Mouse (Mus musculus) layer of hippocampus, adult 6 months (tissue): ENCODE data around the gene Ramac. TPM values are rescaled to one million over a fixed set of nuclear protein-coding genes. Genes with fewer than 3 reads are reported as not detected.

Experiments used
- long read RNA-seq, 2 experiments: library from polyadenylated mRNA; unstranded; transcript quantifications; one replicate each; pipeline ENCODE4 v2.0.0; 2019 to 2020
- polyA plus RNA-seq: library from polyadenylated mRNA; unstranded; fragments of <200 nt; fragmentation: Nextera tagmentation; gene quantifications from 2 replicates; pipeline ENCODE4 v1.2.3, GENCODE M21; 2021

Ramac gene
- polyA plus RNA-seq: 178 and 181 TPM in 2 replicates
- long read RNA-seq, experiment 1, transcript Ramac-201 (3 exons, 1,452 nt): major isoform, 227 of 246 reads
- long read RNA-seq, experiment 1, partial matches to known transcripts: 15 of 246 reads
- long read RNA-seq, experiment 1, other reads (novel, unspliced or antisense): 4 of 246 reads
- long read RNA-seq, experiment 2, transcript Ramac-201 (3 exons, 1,452 nt): major isoform, 556 of 575 reads
- long read RNA-seq, experiment 2, partial matches to known transcripts: 6 of 575 reads
- long read RNA-seq, experiment 2, other reads (novel, unspliced or antisense): 11 of 575 reads

DNA sequence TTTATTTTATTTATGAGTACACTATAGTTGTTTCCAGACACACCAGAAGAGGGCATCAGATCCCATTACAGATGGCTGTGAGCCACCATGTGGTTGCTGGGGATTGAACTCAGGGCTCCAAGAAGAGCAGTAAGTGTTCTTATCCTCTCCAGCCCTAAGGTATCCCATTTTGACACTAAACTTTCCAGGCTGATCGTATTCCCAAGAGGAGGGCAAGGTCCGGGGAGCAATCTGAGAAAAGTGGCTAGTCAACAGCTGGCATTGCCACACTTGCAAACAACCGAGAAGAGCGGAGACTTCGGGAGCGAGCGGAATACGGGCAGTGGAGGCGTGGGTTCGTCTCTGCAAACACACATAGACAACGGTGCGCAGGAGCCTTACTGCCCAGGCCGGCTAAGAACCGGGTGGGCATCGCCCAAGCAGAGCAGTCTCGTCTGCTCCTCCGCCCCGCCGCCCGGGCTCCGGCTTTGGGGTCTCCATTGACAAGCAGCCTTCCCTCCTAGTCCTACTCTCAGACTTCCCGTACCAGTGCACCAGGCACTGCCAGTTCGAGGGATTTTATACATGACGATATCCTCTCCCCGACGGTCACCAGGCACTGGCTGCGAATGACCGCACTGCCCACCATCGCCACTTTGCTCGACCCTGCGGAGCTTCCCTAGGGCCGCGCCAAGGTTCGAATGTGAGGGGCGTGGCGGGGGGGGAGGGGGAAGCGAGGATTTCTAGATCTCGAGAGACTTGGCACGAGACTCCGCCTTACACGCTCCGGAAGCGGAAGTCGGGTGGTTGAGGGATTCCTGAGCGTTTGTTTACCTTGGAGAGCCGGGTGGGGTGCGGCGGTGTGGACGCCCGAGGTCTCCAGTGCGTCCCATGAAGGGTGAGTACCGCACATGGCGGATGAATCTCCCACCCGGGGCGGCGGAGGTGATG lies at the start of gene Ramac:
TSS of gene Ramac (plus strand) at position 746 of the 930 bp plus-strand sequence.

DNA sequence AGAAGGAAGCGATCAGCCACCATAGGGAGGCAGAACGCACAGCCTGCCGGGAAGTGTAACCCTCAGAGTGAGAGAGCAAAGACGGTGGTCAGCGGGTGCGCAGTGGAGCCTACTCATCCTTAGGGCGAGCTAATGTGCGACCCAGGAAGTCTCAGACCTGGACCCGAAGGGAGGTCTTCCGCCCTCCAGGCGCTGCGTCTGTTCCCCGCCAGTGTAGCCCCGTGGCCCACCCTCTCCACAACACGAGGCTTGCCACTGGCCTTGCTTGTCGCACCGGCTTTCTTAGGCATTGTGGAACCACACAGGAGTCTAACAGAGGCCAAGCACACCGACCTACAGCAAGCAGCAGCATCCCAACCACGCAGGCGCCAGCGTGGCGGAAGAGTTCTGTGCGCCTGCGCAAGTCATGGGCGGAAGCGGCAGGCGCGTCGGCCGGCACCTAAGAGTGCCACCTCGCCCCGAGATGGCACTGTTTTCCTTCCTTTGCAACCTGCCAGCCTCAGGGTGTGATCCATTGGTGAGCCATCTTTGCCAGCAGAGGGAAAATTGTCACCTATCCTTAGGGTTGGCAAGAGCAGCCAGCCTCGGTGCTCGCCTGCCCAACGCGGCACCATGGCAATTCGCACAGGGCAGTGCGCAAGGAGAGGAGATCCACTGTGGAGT lies 26.5 kb downstream of the Ramac start, which contains the start of gene 3110040N11Rik:
TSS of gene 3110040N11Rik (minus strand) at position 384 of the 663 bp plus-strand sequence.

Other genes starting within 250 kb of the Ramac start
- 0.26 TPM in 2 replicates for gene Fsd2, start 196.0 kb upstream of the Ramac start, polyA plus RNA-seq
- gene Whamm, start 191.7 kb upstream of the Ramac start, polyA plus RNA-seq: 1.6 and 1.7 TPM in 2 replicates
- 52.2 and 70.5 TPM in 2 replicates for gene Homer2, start 55.4 kb upstream of the Ramac start, polyA plus RNA-seq
- 61.0 and 63.7 TPM in 2 replicates for gene 3110040N11Rik, start 26.6 kb downstream of the Ramac start, polyA plus RNA-seq
- gene Btbd1, start 66.5 kb downstream of the Ramac start, polyA plus RNA-seq: 19.8 and 24.7 TPM in 2 replicates
- not detected in 2 replicates for gene Gm10160, start 92.9 kb downstream of the Ramac start, polyA plus RNA-seq
- 2.5 and 2.7 TPM in 2 replicates for gene Tm6sf1, start 96.1 kb downstream of the Ramac start, polyA plus RNA-seq
- gene Hdgfl3, start 171.5 kb downstream of the Ramac start, polyA plus RNA-seq: 9.8 and 11.4 TPM in 2 replicates
- gene Bnc1, start 229.4 kb downstream of the Ramac start, polyA plus RNA-seq: not detected in 2 replicates